Mouse (Mus musculus) activated CD4-positive, CD25-positive, alpha-beta regulatory T cell, adult 4 months (primary cell): ENCODE results near the gene Dvl1. TPM values are rescaled to one million over a fixed set of nuclear protein-coding genes. Genes with fewer than 3 reads are reported as not detected.
A peak's percentile ranks its signal among the peaks of the same experiment; 100 is the strongest.

Source experiments
- ATAC-seq: one replicate; pipeline ENCODE4 v1.8.0; 2017
- polyA plus RNA-seq, 2 experiments: library from polyadenylated mRNA; unstranded; fragments of 100-300 nt; shearing (Covaris generic); gene quantifications; one replicate each; pipeline ENCODE4 v1.2.1; 2017

Dvl1 gene
- polyA plus RNA-seq, 2 experiments from 2014 or later, result 2.1 to 2.7 TPM

GRCm38 (mm10) chr4:155840076-155841002, 6.9 kb upstream of the Dvl1 start:
- no peak for ATAC-seq

GRCm38 (mm10) chr4:155841003-155841454, 6.2 kb upstream of the Dvl1 start:
- ATAC-seq, result peak; percentile 92

- ATAC-seq, result peak; percentile 34
Measured at GRCm38 (mm10) chr4:155841651-155842270, 5.4 kb upstream of the Dvl1 start.

- ATAC-seq, result no peak
Measured at GRCm38 (mm10) chr4:155843231-155843630, 4.0 kb upstream of the Dvl1 start.

- no peak for ATAC-seq
Measured at GRCm38 (mm10) chr4:155847591-155848352, 570 bp downstream of the Dvl1 start.

- no peak for ATAC-seq
Measured at GRCm38 (mm10) chr4:155848434-155849095, 1.4 kb downstream of the Dvl1 start.

- no peak for ATAC-seq
Measured at GRCm38 (mm10) chr4:155849391-155849790, 2.2 kb downstream of the Dvl1 start.

- ATAC-seq, result no peak
Measured at GRCm38 (mm10) chr4:155849792-155850451, 2.7 kb downstream of the Dvl1 start.

GRCm38 (mm10) chr4:155851368-155851767, 4.2 kb downstream of the Dvl1 start:
- ATAC-seq, result no peak

- no peak for ATAC-seq
Measured at GRCm38 (mm10) chr4:155851951-155852411, 4.8 kb downstream of the Dvl1 start.

GRCm38 (mm10) chr4:155853421-155853820, 6.2 kb downstream of the Dvl1 start:
- no peak for ATAC-seq

GRCm38 (mm10) chr4:155854991-155855390, 7.8 kb downstream of the Dvl1 start:
- ATAC-seq, result no peak

GRCm38 (mm10) chr4:155856071-155856470, 8.9 kb downstream of the Dvl1 start:
- ATAC-seq, result no peak

- no peak for ATAC-seq
Measured at GRCm38 (mm10) chr4:155856881-155857280, 9.7 kb downstream of the Dvl1 start.

GRCm38 (mm10) chr4:155859318-155859717, 12.1 kb downstream of the Dvl1 start:
- ATAC-seq, result no peak

- no peak for ATAC-seq
Measured at GRCm38 (mm10) chr4:155861787-155862186, 14.6 kb downstream of the Dvl1 start.

- no peak for ATAC-seq
Measured at GRCm38 (mm10) chr4:155863001-155863400, 15.8 kb downstream of the Dvl1 start, which contains the start of gene Tas1r3. Tas1r3 (minus strand) TSS chr4:155863362.

- ATAC-seq, result peak; percentile 36
Measured at GRCm38 (mm10) chr4:155868614-155869298, 21.6 kb downstream of the Dvl1 start.

- ATAC-seq, result peak; percentile 96
Measured at GRCm38 (mm10) chr4:155869317-155870033, 22.3 kb downstream of the Dvl1 start, which contains the start of the genes Cptp and Ints11. Cptp (minus strand) TSS chr4:155869440. Ints11 (plus strand) TSS chr4:155869546.

- no peak for ATAC-seq
Measured at GRCm38 (mm10) chr4:155871404-155871803, 24.2 kb downstream of the Dvl1 start.
